Mouse (Mus musculus) CH12.LX (cell line): ENCODE measurements around the gene Qpctl.

ENCODE experiments used
- BHLHE40 ChIP-seq: IDR thresholded peaks from 2 replicates; pipeline ENCODE4 v1.6.1; 2011; ENCODE audit warnings: mild to moderate bottlenecking, low read depth, low read length, improper control_type of control experiment
- CTCF ChIP-seq, 2 experiments: IDR thresholded peaks in 1 of 2; conservative IDR thresholded peaks in 1 of 2; 2 replicates each; pipeline ENCODE4 v1.5.1; 2011 to 2012; ENCODE audit warnings: low read depth in 2 of 2, low read length in 2 of 2, improper control_type of control experiment in 1 of 2, inconsistent platforms in 1 of 2, mild to moderate bottlenecking in 1 of 2, moderate library complexity in 1 of 2
- ELF1 ChIP-seq: IDR thresholded peaks from 2 replicates; pipeline ENCODE4 v1.6.1; 2014; ENCODE audit warnings: low read depth, mild to moderate bottlenecking, inconsistent platforms, low read length, improper control_type of control experiment
- EP300 ChIP-seq: IDR thresholded peaks from 2 replicates; pipeline ENCODE4 v1.6.1; 2011; ENCODE audit warnings: low read length, improper control_type of control experiment
- ETS1 ChIP-seq: conservative IDR thresholded peaks from 2 replicates; pipeline ENCODE4 v1.6.1; 2012; ENCODE audit warnings: low read depth, mild to moderate bottlenecking, inconsistent platforms, low read length, improper control_type of control experiment, moderate library complexity
- SIN3A ChIP-seq: IDR thresholded peaks from 2 replicates; pipeline ENCODE4 v1.6.1; 2012; ENCODE audit warnings: low read length, improper control_type of control experiment, inconsistent platforms
- TBP ChIP-seq: conservative IDR thresholded peaks from 2 replicates; pipeline ENCODE4 v1.6.1; 2011; ENCODE audit warnings: low read depth, low read length, improper control_type of control experiment
- USF1 ChIP-seq: IDR thresholded peaks from 2 replicates; pipeline ENCODE4 v1.6.1; 2014; ENCODE audit warnings: low read depth, mild to moderate bottlenecking, inconsistent platforms, low read length, improper control_type of control experiment

GRCm38 (mm10) chr7:19094471-19094825 is 54.6 kb downstream of the Qpctl start, which contains the start of gene Six5:
- TF ChIP-seq SIN3A = no peak
- TF ChIP-seq TBP = no peak
- no peak for TF ChIP-seq BHLHE40
- no peak for TF ChIP-seq USF1
- no peak for TF ChIP-seq CTCF (conservative IDR thresholded peaks at IDR 0.05 in 1 of 2, IDR thresholded peaks at IDR 0.05 in 1 of 2; ENCODE audit: low read depth in 2 of 2, low read length in 2 of 2)
- no peak for TF ChIP-seq EP300
- TF ChIP-seq ETS1 = no peak
- no peak for TF ChIP-seq ELF1
